Mouse (Mus musculus) kidney, adult 2 months (tissue): ENCODE measurements around the gene Zfp719. TPM values are rescaled to one million over a fixed set of nuclear protein-coding genes. Genes with fewer than 3 reads are reported as not detected.
A peak's percentile ranks its signal among the peaks of the same experiment; 100 is the strongest.

ENCODE experiments used
- DNase-seq: peaks from one replicate; pipeline ENCODE4 v3.0.0; 2021
- H3K27ac ChIP-seq: fragments of 200-500 bp; 2 replicates; pipeline ENCODE4 v1.5.1; 2012; ENCODE audit warnings: low read depth, low read length, control low read depth, inconsistent platforms; ENCODE audit not compliant: insufficient read depth
- H3K27me3 ChIP-seq: fragments of 200-500 bp; replicated peaks from 2 replicates; pipeline ENCODE4 v1.6.1; 2012; ENCODE audit warnings: mild to moderate bottlenecking, moderate library complexity, low read length, inconsistent platforms; ENCODE audit not compliant: control insufficient read depth, insufficient read depth
- H3K36me3 ChIP-seq: fragments of 200-500 bp; 2 replicates; pipeline ENCODE4 v1.6.1; 2012; ENCODE audit warnings: mild to moderate bottlenecking, moderate library complexity, low read length, inconsistent platforms; ENCODE audit not compliant: control insufficient read depth, insufficient read depth
- H3K4me1 ChIP-seq: fragments of 200-500 bp; 2 replicates; pipeline ENCODE4 v1.6.1; 2011; ENCODE audit warnings: low read length; ENCODE audit not compliant: control insufficient read depth, insufficient read depth
- H3K4me3 ChIP-seq: fragments of 200-500 bp; 2 replicates; pipeline ENCODE4 v1.5.1; 2011; ENCODE audit warnings: mild to moderate bottlenecking, low read depth, low read length, control low read depth; ENCODE audit not compliant: insufficient read depth
- CTCF ChIP-seq: fragments of 200-500 bp; conservative IDR thresholded peaks from 2 replicates; pipeline ENCODE4 v1.5.1; 2011; ENCODE audit warnings: low read depth, mild to moderate bottlenecking, control low read depth, low read length, moderate library complexity, mixed read lengths; ENCODE audit not compliant: insufficient read depth, insufficient read length
- POLR2A ChIP-seq: fragments of 200-500 bp; IDR thresholded peaks from one replicate; pipeline ENCODE4 v1.6.1; 2011; ENCODE audit warnings: low read depth, low read length, control low read depth
- WGBS: fragments of 180-500 bp; shearing (Covaris S2); methylation state at CpG from one replicate; pipeline ENCODE4 v1.1.7; 2018; 5-methylcytosine and 5-hydroxymethylcytosine counted together
- polyA plus RNA-seq: library from polyadenylated mRNA; depleted of rRNA; stranded (reverse); fragments of >200 nt; gene quantifications from 2 replicates; pipeline ENCODE4 v1.2.3, GENCODE M21; 2012

The Zfp719 gene
- polyA plus RNA-seq, 1 experiment = 2.1 TPM

- Histone ChIP-seq H3K27ac (no peak overlapping the region), H3K4me1 (no peaks in the 10 kb centered on the region; the same call in 1 of the 2 replicates), H3K4me3 (peak overlapping the region; percentile 72), H3K27me3 (no peaks in the 10 kb centered on the region), H3K36me3 (no peaks in the 10 kb centered on the region)
- TF ChIP-seq POLR2A (no peak), CTCF (no peak)
- under 1% methylated on average over 10 of the region's 10 CpGs for WGBS
- DNase-seq = peak; percentile 46
Measured at GRCm38 (mm10) chr7:43562651-43563070, 16.7 kb upstream of the Zfp719 start.

GRCm38 (mm10) chr7:43563300-43563699 is 16.1 kb upstream of the Zfp719 start:
- no peak for DNase-seq
- Histone ChIP-seq H3K27me3 (no peaks in the 10 kb centered on the region), H3K4me1 (no peaks in the 10 kb centered on the region; the same call in 1 of the 2 replicates), H3K36me3 (no peaks in the 10 kb centered on the region), H3K4me3 (no peak overlapping the region; the same call in 1 of the 2 replicates), H3K27ac (no peak overlapping the region)
- no peak for TF ChIP-seq POLR2A
- 50% methylated on average over 6 of the region's 6 CpGs for WGBS

GRCm38 (mm10) chr7:43571216-43571615 is 8.2 kb upstream of the Zfp719 start:
- WGBS = 94% methylated on average over 2 of the region's 2 CpGs
- TF ChIP-seq POLR2A (no peak), CTCF (no peak)
- DNase-seq = no peak
- Histone ChIP-seq H3K4me1 (no peaks in the 10 kb centered on the region), H3K36me3 (no peaks in the 10 kb centered on the region; the same call in none of the 2 replicates), H3K27me3 (no peaks in the 10 kb centered on the region), H3K4me3 (no peak overlapping the region), H3K27ac (no peak overlapping the region)

GRCm38 (mm10) chr7:43580526-43580925 is 1.1 kb downstream of the Zfp719 start:
- H3K27me3 ChIP-seq = no peaks in the 10 kb centered on the region
- peak overlapping the region; percentile 53; the same call in 1 of the 2 replicates for H3K4me3 ChIP-seq
- TF ChIP-seq CTCF (no peak), POLR2A (no peak)
- peaks cover 6% of the 10 kb centered on the region for H3K4me1 ChIP-seq
- no peak for DNase-seq
- no peaks in the 10 kb centered on the region for H3K36me3 ChIP-seq
- 48% methylated on average over 5 of the region's 5 CpGs for WGBS
- no peak overlapping the region for H3K27ac ChIP-seq

- Histone ChIP-seq H3K36me3 (peaks cover 16% of the 10 kb centered on the region), H3K27ac (no peak overlapping the region), H3K4me3 (no peak overlapping the region), H3K27me3 (no peaks in the 10 kb centered on the region), H3K4me1 (peaks cover 6% of the 10 kb centered on the region)
- 91% methylated on average over 5 of the region's 5 CpGs for WGBS
- no peak for DNase-seq
- TF ChIP-seq POLR2A (no peak), CTCF (0 out of 2 replicates have a peak, but pooled peaks have one; percentile 25)
Measured at GRCm38 (mm10) chr7:43584790-43585189, 5.4 kb downstream of the Zfp719 start.

GRCm38 (mm10) chr7:43601884-43602283 is 22.5 kb downstream of the Zfp719 start:
- no peaks in the 10 kb centered on the region for H3K36me3 ChIP-seq
- no peak overlapping the region for H3K4me3 ChIP-seq
- H3K27me3 ChIP-seq = no peaks in the 10 kb centered on the region
- 34% methylated on average over 5 of the region's 5 CpGs for WGBS
- no peaks in the 10 kb centered on the region for H3K4me1 ChIP-seq
- no peak for TF ChIP-seq POLR2A
- TF ChIP-seq CTCF = no peak
- H3K27ac ChIP-seq = no peak overlapping the region
- DNase-seq = no peak

DNA sequence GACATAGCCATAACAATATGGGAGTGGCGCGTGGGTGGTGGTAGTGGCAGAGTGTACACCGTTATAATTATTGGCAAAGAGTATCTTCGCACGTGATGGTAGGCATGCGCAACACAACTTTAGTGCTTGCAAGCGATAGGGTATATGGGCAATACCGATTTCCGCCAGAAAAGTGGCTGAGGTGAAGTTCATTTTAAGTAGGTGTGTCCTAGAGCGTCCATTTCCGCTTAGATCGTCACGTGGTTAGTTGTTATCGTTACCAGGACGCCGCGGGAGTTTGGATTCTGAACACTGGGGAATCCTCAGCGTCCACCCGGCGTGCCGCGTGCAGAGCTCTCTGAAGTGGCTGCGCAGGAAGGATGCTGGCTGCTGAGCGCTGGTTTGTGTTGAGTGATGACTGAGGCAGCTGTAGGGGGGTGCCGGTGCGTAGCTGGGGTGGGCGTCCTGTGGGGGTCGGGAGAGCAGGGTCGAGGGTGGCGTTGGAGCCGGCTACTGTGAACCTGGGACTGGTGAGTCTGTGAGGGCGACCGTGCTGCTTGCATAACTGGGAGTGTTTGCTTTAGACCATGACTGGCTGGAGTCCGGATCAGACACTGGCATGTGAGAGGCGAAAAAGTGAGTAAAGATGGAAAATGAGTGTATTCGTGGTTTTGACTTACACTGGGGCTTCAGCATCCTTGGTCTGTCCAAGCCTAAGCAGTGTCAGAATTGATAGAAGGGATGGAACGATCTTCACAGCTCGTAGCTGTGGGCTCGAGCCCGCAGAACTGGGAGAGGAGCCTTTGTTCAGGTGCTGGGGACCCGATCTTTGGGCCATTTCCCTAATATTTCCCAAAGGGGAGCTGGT is 27.7 kb downstream of the Zfp719 start, which contains the start of gene Zfp819:
Gene Zfp819 (plus strand): TSS at position 274 of the 847 bp plus-strand sequence.
- H3K4me3 ChIP-seq = peak within 1 kb of the TSS; percentile 30; the same call in 1 of the 2 replicates
- no peaks in the 10 kb centered on the region for H3K4me1 ChIP-seq
- TF ChIP-seq CTCF (no peak), POLR2A (no peak)
- H3K27ac ChIP-seq = no peak within 1 kb of the TSS
- H3K36me3 ChIP-seq = no peaks in the 10 kb centered on the region
- no peaks in the 10 kb centered on the region for H3K27me3 ChIP-seq
- 16% methylated on average over 41 of the region's 41 CpGs for WGBS
- DNase-seq = peak; percentile 54
